Comparison of ENCODE assay signal across 8 mouse cellular contexts in genomic region chr3:94888595-94888994, GRCm38 (mm10). TPM values are rescaled to one million over a fixed set of nuclear protein-coding genes. Genes with fewer than 3 reads are reported as not detected.
DNase-seq lines count a peak whose midpoint lies in the region; ATAC-seq and TF ChIP-seq lines count a peak whose summit lies in the region.

No protein-coding gene starts in this region.

- no peak for ATAC-seq in heart, embryonic 11.5 days (replicated peaks; ENCODE audit: insufficient number of reproducible peaks, low FRiP score, low TSS enrichment)

- DNase-seq in heart, postnatal 10 days: peak; percentile 42 to 61
- peak; percentile 78 for DNase-seq in ES-CJ7 (ENCODE audit: low read depth, low spot score)
- peak; percentile 59 for DNase-seq in c-Kit-positive CD71-positive TER-119-negative erythroid progenitor cells, embryonic 14.5 days (ENCODE audit: low read depth)
- peak; percentile 32 for DNase-seq in lung, adult 2 months
- no peak for DNase-seq in right cerebral cortex, postnatal 14 days
- DNase-seq in urinary bladder, postnatal 10 days (ENCODE audit: low spot score): no peak
- no peak for DNase-seq in cerebellum, adult 9-11 months

- TF ChIP-seq POLR2A in lung, adult 2 months (IDR thresholded peaks at IDR 0.05; ENCODE audit: borderline replicate concordance, extremely low read depth, low read depth, low read length): no peak

- no peak overlapping the region for H3K4me3 ChIP-seq in heart, embryonic 11.5 days (ENCODE audit: low read depth, low read length)
- no peak overlapping the region for H3K4me3 ChIP-seq in lung, adult 2 months (replicated peaks; ENCODE audit: extremely low read depth, low read depth, low read length)

- no peak overlapping the region for H3K27ac ChIP-seq in heart, embryonic 11.5 days (ENCODE audit: low read depth, low read length)

- intact Hi-C loops in heart, postnatal 10 days (cut with DNase I): loop anchor here (2.0 to 5.0 kb wide), 2 partner anchors 14 to 109 kb away; no protein-coding TSS in a partner anchor

- H3K4me2 ChIP-seq in heart, embryonic 11.5 days: no peak overlapping the region

- H3K36me3 ChIP-seq in heart, embryonic 11.5 days (ENCODE audit: control insufficient read depth, insufficient read depth, low read length): peaks cover 6% of the 10 kb centered on the region; the same call in 1 of the 2 replicates

- no peaks in the 10 kb centered on the region for H3K9me3 ChIP-seq in heart, embryonic 11.5 days (replicated peaks; ENCODE audit: control insufficient read depth, low read length)

- TF ChIP-seq CTCF in lung, adult 2 months (IDR thresholded peaks at IDR 0.05; ENCODE audit: insufficient read depth, low read length): no peak

- H3K9ac ChIP-seq in heart, embryonic 11.5 days (ENCODE audit: low read depth, low read length): no peak overlapping the region

- H3K4me1 ChIP-seq in heart, embryonic 11.5 days (ENCODE audit: control insufficient read depth, insufficient read depth, low read length): peaks cover 11% of the 10 kb centered on the region
- H3K4me1 ChIP-seq in lung, adult 2 months (ENCODE audit: control insufficient read depth, insufficient read depth, low read length): peaks cover 4% of the 10 kb centered on the region; the same call in 1 of the 2 replicates

- H3K27me3 ChIP-seq in heart, embryonic 11.5 days (ENCODE audit: control insufficient read depth, insufficient read depth, low read length): 0 out of 2 replicates have a peak, but pooled peaks cover 2% of the 10 kb centered on the region

RNA-seq across cellular contexts. Expression of gene Psmb4, which starts 1.8 kb away (rescaled TPM):
- 100 to 1,000 TPM; 282 to 285 TPM for total RNA-seq in heart, postnatal 10 days (2021)
- polyA plus RNA-seq in heart, embryonic 11.5 days (2014; fragmentation: Nextera tagmentation; extraction: Ambion mirVana): 293 and 305 TPM in 2 replicates
- polyA plus RNA-seq in lung, adult 2 months (2012; rRNA removed): 175 and 210 TPM in 2 replicates

RNA-seq across cellular contexts. Expression of gene Selenbp1, which starts 44.3 kb away (rescaled TPM):
- 10 to 100 TPM; 53.7 to 58.5 TPM for total RNA-seq in heart, postnatal 10 days (2021)
- 36.8 and 45.6 TPM in 2 replicates for polyA plus RNA-seq in heart, embryonic 11.5 days (2014; fragmentation: Nextera tagmentation; extraction: Ambion mirVana)
- polyA plus RNA-seq in lung, adult 2 months (2012; rRNA removed): 865 and 921 TPM in 2 replicates

RNA-seq across cellular contexts. Expression of gene Pogz, which starts 51.2 kb away (rescaled TPM):
- total RNA-seq in heart, postnatal 10 days (2021): 10 to 100 TPM; 27.5 to 29.2 TPM
- polyA plus RNA-seq in heart, embryonic 11.5 days (2014; fragmentation: Nextera tagmentation; extraction: Ambion mirVana): 14.4 and 15.6 TPM in 2 replicates
- polyA plus RNA-seq in lung, adult 2 months (2012; rRNA removed): 26.1 and 28.1 TPM in 2 replicates

Comparison
In these comparisons a context has a peak if more than half of its experiments do, and no peak if none do; other contexts are left out.
1. DNase-seq: peak in heart, postnatal 10 days (2 of 2), ES-CJ7 (single experiment), c-Kit-positive CD71-positive TER-119-negative erythroid progenitor cells, embryonic 14.5 days (single experiment) and lung, adult 2 months (single experiment); none in right cerebral cortex, postnatal 14 days (single experiment), urinary bladder, postnatal 10 days (single experiment) and cerebellum, adult 9-11 months (single experiment).
2. RNA of gene Selenbp1, which starts 44.3 kb away (polyA plus RNA-seq): 865 to 921 TPM in lung, adult 2 months; 36.8 to 45.6 TPM in heart, embryonic 11.5 days; every median in the first group is over 10 times any median in the second.